Mouse (Mus musculus): ENCODE results near the gene Pin1.

GRCm38 (mm10) chr9:20703832-20704380, 52.0 kb downstream of the Pin1 start:
- TF ChIP-seq CTCF (IDR thresholded peaks at IDR 0.05; ENCODE audit: low read depth, low read length) (no peak), POLR2A (IDR thresholded peaks at IDR 0.05; ENCODE audit: extremely low read depth, insufficient read depth, low read length) (no peak)
